Mouse (Mus musculus) duodenum, adult 2 months (tissue): ENCODE results near the gene Dyrk2. TPM values are rescaled to one million over a fixed set of nuclear protein-coding genes. Genes with fewer than 3 reads are reported as not detected.

Source experiments
- polyA plus RNA-seq: library from polyadenylated mRNA; depleted of rRNA; stranded (reverse); fragments of >200 nt; gene quantifications from 2 replicates; pipeline ENCODE4 v1.2.3, GENCODE M21; 2012; ENCODE audit warnings: low replicate concordance; rRNA removed

Gene Dyrk2
- 7.0 and 10.1 TPM in 2 replicates for polyA plus RNA-seq

DNA sequence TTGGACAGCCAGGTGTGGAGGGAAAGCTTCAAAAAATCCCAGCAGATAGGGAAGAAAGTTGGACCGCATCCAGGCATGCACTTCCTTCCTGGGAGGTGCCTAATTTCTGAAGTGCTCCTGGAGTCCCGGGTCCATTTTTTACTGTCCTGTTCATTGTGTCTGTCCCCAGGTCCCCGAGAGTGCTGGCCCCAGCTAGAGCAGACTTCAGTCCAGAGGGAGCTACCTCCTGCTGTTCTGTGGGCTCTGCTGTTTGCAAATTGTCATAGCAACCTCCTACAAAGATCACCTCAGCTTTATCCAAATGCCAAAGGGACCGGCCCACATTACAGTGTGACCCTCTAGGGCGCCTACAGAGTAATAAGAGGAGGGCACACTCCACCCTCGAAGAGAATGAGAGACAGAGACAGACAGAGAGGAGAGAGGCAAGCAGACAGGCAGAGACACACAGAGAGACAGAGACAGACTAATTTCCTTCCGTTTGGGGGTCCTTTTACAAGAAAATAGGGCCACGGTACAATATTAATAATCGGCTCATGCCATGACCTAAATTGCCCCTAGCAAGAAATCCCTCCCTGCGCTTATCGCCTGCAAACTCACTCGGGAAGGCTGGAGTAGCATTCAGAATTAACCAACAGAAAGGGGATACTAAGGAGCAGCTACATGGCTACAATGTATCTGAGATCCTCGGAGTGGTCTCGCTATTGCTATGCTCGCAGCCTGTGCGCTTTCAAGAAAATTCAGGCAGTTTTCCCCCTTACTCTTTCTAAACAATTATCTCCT lies at the start of gene Dyrk2:
Gene Dyrk2 (minus strand): TSS at position 9 of the 780 bp plus-strand sequence.

